Mouse (Mus musculus) yolk sac, embryonic 10.5 days (tissue): ENCODE data around the gene Zdhhc1.

ENCODE experiments used
- DNase-seq: peaks from one replicate; pipeline ENCODE4 v3.0.0-alpha.2; 2017; ENCODE audit warnings: low spot score

Gene Zdhhc1

DNA sequence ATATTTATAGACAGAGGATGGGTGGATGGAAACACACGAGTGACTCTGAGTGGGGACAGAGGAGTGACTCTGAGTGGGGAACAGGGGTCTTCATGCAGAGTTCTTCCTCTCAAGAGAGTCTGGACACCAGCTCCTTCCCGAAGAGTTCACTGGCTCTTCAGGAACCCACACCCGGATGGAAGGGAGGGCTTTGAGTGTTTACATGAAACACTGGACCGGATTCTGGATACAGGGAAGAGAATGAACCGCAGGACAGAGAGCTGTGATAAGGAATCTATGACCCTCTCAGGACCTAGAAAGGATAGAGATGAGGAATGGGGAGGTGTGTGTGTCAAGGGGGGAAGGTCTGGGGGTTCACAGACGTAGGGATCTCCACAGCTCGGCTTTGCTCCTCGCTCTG lies 20.6 kb upstream of the Zdhhc1 start:
- DNase-seq = no peak

- DNase-seq = peak; percentile 76
Measured at GRCm38 (mm10) chr8:105516018-105516645, 19.4 kb upstream of the Zdhhc1 start.

- no peak for DNase-seq
Measured at GRCm38 (mm10) chr8:105514656-105515055, 18.0 kb upstream of the Zdhhc1 start.

DNA sequence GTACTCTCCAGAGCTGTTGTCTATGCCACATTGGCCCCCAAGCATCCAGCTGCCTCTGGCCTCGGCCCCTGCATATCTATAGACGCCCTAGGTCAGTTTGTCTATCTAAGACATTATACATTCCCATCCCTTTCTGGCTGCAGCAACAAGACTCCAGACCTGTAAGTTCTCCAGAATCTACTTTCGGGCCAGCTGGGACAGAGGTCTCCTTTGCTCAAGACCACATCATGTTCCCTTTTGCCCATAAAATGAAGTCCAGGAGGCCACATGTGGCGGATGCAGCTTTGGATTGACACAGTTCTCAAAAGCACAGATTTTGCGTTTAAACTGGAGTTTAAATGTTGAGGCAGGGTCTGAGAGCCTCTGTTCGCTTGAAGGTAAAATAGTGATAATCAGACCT lies 17.5 kb upstream of the Zdhhc1 start:
- DNase-seq = no peak

DNA sequence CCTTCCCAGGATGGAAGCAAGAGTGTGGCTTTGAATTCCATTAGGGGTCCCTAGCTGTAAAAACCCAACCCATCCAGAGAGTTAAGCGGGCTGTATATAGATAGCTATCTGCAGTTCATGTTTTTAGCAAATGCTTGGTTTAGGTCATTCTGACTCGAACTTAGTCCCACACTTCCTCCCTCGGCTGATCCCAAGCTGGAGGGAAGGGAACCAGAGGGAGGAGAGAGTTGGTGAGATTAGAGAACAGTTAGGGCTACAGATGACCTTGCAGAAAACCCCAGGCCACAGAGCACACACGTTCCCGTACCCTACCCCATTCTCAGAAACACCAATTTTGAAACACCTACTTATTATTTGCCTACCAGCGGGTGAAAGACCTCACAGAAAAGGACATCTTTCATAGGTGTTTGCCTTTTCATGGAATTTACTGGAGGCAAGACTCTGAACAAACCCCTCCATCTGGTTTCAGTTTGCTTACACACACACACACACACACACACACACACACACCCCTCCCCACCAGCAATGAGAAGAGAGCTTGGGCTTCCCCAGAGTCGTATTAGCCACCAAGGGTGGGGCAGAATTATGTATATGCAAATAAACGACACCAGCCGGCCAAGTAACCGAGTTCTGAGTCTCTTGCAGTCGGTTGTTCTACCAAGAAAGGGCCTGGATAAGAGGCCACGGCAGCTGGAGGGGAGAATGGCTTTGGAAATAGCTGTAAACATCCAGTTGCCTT lies 13.5 kb upstream of the Zdhhc1 start:
- no peak for DNase-seq

- no peak for DNase-seq
Measured at GRCm38 (mm10) chr8:105508758-105509157, 12.1 kb upstream of the Zdhhc1 start.

- no peak for DNase-seq
Measured at GRCm38 (mm10) chr8:105506977-105507376, 10.3 kb upstream of the Zdhhc1 start.

DNA sequence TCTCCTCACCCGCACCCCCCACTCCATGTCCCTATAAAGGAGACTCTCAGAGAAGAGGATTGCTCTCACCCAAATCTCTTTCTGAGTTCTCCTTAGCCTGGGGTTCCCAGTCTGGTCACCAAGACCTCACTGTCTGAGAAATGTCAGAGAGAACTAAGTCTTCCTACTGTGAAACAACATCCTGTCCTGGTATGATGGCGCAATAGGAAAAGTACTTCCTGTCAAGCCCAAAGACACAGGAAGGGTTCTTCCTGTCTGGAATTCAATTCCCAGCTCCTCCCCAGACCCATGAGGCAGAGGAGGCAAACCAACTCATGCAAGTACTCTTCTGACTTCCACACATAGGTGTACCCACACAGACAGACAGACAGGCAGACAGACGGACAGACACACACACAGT lies 7.9 kb upstream of the Zdhhc1 start:
- no peak for DNase-seq

DNA sequence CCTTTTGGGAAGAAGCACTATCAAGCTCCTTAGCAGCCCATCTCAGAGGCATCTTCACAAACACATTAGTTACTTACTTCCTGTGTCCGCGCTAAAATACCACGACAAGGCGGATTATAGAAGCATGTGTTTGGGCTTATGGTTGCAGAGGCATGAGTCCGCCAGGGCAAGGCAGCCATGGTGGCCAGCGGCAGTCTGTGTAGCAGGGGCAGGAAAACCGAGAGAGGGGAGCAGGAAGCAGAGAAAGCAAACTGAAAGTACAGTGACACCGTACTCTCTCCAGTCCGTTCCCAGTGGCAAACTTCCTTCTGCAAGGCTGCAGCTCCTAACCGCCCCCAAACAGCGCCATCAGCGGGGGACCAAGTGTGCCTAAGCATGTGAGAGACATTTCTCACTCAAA lies 3.1 kb upstream of the Zdhhc1 start:
- no peak for DNase-seq

DNA sequence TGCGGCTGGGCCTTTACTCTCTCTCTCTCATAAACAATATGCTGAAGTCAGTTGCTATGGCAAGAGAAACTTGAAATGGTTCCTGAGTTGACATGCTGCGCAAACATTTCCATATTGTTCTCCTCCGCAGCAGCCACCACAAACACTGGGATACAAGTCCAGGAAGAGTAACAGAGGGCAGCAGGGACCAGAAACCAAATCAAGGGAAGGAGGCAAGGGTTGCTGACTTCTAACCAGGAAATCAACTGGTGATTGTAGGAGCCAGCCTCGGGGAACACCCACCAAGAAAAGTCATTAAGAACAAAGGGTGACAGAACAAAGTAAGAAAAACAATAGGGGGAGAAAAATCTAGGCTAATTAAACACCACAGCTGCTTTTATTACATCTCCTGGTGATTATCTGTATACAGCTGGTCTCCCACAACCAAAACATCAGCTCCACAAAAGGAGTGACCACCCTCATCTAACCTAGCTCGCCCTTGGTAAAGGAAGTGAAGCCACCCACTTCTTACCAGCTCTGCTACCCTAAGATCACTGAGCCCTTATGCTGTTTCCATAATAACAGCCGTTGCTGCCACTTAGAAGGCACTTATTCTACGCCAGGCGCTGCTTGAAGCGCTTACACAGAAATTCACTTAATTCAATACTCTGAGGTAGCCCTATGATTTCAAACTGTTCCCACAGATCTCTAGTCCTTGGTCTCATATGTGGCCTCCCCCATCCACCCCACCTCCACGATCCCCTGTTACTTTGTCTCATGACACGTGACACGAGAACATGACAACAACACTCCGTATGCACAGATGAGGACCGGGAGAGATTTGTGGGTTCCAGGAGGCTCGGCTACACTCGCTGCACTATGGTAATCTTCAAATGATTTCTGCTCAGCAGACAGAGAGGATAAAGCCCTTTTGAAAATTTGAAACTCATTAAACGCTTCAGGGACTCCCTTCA lies 1.1 kb downstream of the Zdhhc1 start:
- DNase-seq = no peak

- no peak for DNase-seq
Measured at GRCm38 (mm10) chr8:105494566-105494965, 2.1 kb downstream of the Zdhhc1 start.

DNA sequence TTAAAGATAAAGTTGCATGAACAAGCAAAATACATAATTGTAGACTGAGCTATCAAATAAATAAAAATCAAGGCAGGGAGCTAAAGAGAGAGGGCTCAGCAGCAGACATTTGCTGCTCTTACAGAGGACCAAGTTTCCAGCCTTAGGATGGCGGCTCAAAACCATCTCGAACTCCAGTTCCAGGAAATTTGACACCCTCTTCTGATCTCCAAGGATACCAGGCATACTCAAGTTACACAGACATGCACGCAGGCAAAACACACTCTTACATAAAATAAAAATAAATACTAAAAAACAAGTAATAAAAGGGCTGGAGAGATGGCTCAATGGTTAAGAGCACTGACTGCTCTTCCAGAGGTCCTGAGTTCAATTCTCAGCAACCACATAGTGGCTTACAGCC lies 3.2 kb downstream of the Zdhhc1 start:
- DNase-seq = no peak

DNA sequence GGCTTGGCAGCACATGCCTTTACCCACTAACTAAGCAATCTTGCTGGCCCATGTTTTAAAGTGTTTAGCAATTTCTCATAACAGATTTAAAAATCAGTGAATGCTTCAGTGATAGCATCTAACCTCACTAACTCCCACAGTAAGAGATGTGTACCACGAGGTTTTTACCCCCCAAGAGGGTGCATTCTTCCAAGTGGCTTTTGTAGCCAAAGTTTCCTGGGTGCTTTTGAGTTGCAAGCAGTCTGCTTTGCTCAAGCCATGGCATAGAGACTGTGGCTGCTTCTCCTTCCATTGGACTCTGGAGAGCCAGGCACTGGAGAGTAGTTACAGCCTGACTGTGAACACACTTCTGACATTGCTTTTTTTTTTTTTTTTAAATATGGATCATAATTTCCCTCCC lies 7.4 kb downstream of the Zdhhc1 start:
- no peak for DNase-seq

DNA sequence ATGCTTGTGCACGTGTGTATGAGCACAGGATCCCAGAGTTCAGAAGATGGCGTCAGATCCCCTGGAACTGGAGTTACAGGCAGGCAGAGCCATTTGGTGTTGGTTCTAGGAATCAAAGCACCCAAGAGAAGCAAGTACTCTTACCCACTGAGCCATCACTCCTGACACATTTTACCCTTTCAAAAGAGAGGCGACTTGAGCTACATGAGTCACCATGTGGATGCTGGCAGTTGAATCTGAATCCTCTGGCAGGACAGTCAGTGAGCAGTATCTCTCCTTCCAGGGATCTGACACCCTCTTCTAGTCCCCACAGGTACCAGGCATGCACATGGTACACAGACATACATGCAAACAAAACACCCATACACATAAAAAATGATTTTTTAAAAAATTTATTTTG lies 8.6 kb downstream of the Zdhhc1 start:
- no peak for DNase-seq

DNA sequence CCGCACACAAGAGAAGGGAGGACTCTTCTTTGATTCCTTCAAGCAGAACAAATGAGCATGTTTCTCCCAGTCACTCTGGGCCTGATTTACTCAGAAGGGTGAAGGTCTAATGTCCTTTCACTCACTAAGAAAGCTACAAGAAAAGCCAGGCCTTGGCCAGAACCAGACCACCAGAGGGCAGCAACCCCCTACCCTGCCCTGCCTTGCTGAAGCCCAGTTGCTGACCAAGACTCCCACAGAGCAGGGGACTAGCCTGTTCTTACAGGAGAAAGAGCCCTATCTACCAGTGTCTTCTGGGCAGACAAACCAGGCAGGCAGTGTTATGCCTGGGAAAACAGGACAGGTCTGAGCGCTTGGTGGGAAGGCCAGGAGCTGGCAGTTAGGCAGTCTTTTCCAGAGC lies 12.3 kb downstream of the Zdhhc1 start:
- DNase-seq = peak; percentile 74

GRCm38 (mm10) chr8:105484030-105484368 lies 12.7 kb downstream of the Zdhhc1 start:
- DNase-seq = no peak

- no peak for DNase-seq
Measured at GRCm38 (mm10) chr8:105483212-105484029, 13.3 kb downstream of the Zdhhc1 start.

DNA sequence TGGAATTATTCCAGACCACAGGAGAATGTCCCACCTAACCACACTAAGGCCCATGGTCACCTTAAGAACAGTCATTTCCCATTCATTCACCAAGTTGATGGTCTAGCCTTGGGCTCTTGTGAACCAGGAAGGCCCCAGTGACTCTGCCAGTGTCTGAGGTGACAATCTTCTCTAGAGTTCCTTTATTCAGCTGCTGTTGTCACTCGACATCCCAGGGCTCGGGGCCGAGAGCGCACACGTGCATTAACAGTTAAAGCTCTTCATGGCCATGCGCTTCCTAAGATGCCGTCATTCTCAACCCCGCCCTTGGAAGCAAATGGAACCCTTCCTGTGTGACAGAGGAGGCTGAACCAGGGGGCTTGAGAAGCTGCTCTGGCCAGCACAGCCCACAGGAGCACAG lies 14.6 kb downstream of the Zdhhc1 start:
- DNase-seq = no peak

DNA sequence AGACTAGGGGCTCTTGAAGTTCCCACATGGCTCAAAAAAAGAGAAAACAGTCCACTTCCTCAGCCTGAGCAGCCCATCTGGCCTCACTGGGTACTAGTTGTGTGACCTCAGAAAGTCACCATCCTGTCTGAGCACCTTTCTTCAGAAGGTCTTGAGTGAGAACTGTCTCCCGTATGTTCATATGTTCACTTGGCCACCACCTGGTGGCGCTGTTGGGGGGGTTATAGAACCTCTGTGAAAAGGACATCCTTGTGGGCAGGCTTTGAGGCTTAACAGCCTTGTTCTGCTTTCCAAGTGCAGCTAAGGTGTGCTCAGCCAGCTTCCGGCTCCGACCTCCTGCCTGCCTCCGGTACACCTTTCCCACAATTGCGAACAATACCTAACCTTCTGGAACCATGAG lies 15.2 kb downstream of the Zdhhc1 start:
- no peak for DNase-seq

GRCm38 (mm10) chr8:105481013-105481412 lies 15.7 kb downstream of the Zdhhc1 start:
- peak; percentile 47 for DNase-seq

DNA sequence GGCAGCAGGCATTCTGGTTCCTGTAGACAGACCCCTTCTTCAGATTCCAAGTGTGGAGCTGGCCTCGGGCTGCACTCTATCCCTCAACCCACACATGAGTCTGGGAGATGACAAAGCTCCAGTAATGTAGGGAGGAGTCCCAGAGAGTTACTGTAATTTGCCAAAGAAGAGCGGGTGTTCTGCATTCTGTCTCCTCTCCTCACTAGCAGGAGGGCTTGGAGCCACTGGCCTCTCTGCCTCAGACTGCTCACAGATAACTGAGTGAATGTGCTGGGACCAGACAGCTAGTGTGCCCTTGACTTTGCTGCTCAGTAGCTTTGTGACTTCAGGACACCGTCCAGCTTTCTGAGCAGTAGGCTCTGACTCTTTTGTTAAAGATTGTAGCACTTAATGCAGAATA lies 18.9 kb downstream of the Zdhhc1 start:
- DNase-seq = no peak
